Mouse (Mus musculus) forebrain, embryonic 11.5 days (tissue): Measurements from ENCODE around the gene Frat2. TPM values are rescaled to one million over a fixed set of nuclear protein-coding genes. Genes with fewer than 3 reads are reported as not detected.

ENCODE experiments used
- ATAC-seq: fragments of 200-750 bp; cut with Nextera tagmentation; replicated peaks from 2 replicates; pipeline ENCODE4 v1.8.0; 2017; ENCODE audit warnings: moderate TSS enrichment; ENCODE audit not compliant: low FRiP score
- DNase-seq: peaks from one replicate; pipeline ENCODE4 v3.0.0-alpha.2; 2017; ENCODE audit warnings: low spot score
- H3K27ac ChIP-seq: fragments of 300-500 bp; sonication (generic); 2 replicates; pipeline ENCODE4 v1.5.1; 2014; ENCODE audit warnings: low read depth, low read length
- H3K27me3 ChIP-seq: fragments of 300-500 bp; sonication (generic); 2 replicates; pipeline ENCODE4 v1.6.1; 2014; ENCODE audit warnings: mild to moderate bottlenecking, low read length, mixed read lengths; ENCODE audit not compliant: control insufficient read depth, insufficient read depth
- H3K36me3 ChIP-seq: fragments of 300-500 bp; sonication (generic); 2 replicates; pipeline ENCODE4 v1.6.1; 2014; ENCODE audit warnings: mild to moderate bottlenecking, low read length, moderate library complexity, mixed read lengths; ENCODE audit not compliant: control insufficient read depth, insufficient read depth
- H3K4me1 ChIP-seq: fragments of 300-500 bp; sonication (generic); replicated peaks from 2 replicates; pipeline ENCODE4 v1.6.1; 2014; ENCODE audit warnings: low read length, mixed read lengths; ENCODE audit not compliant: control insufficient read depth, insufficient read depth
- H3K4me2 ChIP-seq: fragments of 300-500 bp; sonication (generic); 2 replicates; pipeline ENCODE4 v1.6.1; 2014; ENCODE audit warnings: low read depth, mild to moderate bottlenecking, low read length, moderate library complexity, mixed read lengths; ENCODE audit not compliant: severe bottlenecking
- H3K4me3 ChIP-seq: fragments of 300-500 bp; sonication (generic); 2 replicates; pipeline ENCODE4 v1.5.1; 2014; ENCODE audit warnings: low read depth, low read length
- H3K9ac ChIP-seq: fragments of 300-500 bp; sonication (generic); 2 replicates; pipeline ENCODE4 v1.6.1; 2014; ENCODE audit warnings: low read length
- H3K9me3 ChIP-seq: fragments of 300-500 bp; sonication (generic); 2 replicates; pipeline ENCODE4 v1.6.1; 2016; ENCODE audit warnings: low read length, mixed read lengths; ENCODE audit not compliant: control insufficient read depth
- WGBS: fragments of 180-500 bp; shearing (Covaris S2); extraction: QIAGEN DNeasy Blood & Tissue Kit; methylation state at CpG from one replicate; pipeline ENCODE4 v1.1.7; 2014; 5-methylcytosine and 5-hydroxymethylcytosine counted together
- polyA plus RNA-seq: library from polyadenylated mRNA; unstranded; fragments of >200 nt; fragmentation: Nextera tagmentation; extraction: Ambion mirVana; gene quantifications from 2 replicates; pipeline ENCODE4 v1.2.1, GENCODE M21; 2014

Frat2 gene
- polyA plus RNA-seq, 1 experiment from 2014 or later: 10.4 TPM

GRCm38 (mm10) chr19:41831718-41832391 is 16.1 kb downstream of the Frat2 start:
- Histone ChIP-seq H3K9ac (peak overlapping the region; percentile 39), H3K4me3 (peak overlapping the region; percentile 73), H3K9me3 (no peaks in the 10 kb centered on the region), H3K4me1 (peaks cover 15% of the 10 kb centered on the region), H3K36me3 (no peaks in the 10 kb centered on the region), H3K27me3 (no peaks in the 10 kb centered on the region), H3K4me2 (peak overlapping the region; percentile 97), H3K27ac (peak overlapping the region; percentile 48; the same call in 1 of the 2 replicates)
- WGBS: 4% methylated on average over 14 of the region's 14 CpGs
- DNase-seq (peak; percentile 59), ATAC-seq (no peak)

GRCm38 (mm10) chr19:41831101-41831570 is 16.8 kb downstream of the Frat2 start:
- H3K4me1 ChIP-seq: peaks cover 15% of the 10 kb centered on the region
- peak overlapping the region; percentile 97 for H3K4me2 ChIP-seq
- WGBS: under 1% methylated on average over 19 of the region's 19 CpGs
- DNase-seq (peak; percentile 60), ATAC-seq (no peak)
- H3K27me3 ChIP-seq: no peaks in the 10 kb centered on the region
- peak overlapping the region; percentile 73 for H3K4me3 ChIP-seq
- H3K9me3 ChIP-seq: no peaks in the 10 kb centered on the region
- H3K36me3 ChIP-seq: no peaks in the 10 kb centered on the region
- H3K27ac ChIP-seq: no peak overlapping the region
- H3K9ac ChIP-seq: peak overlapping the region; percentile 72

- 1% methylated on average over 100 of the region's 112 CpGs for WGBS
- H3K36me3 ChIP-seq: no peaks in the 10 kb centered on the region
- H3K9me3 ChIP-seq: no peaks in the 10 kb centered on the region
- H3K27ac ChIP-seq: peak overlapping the region; percentile 90
- H3K4me2 ChIP-seq: peak overlapping the region; percentile 97
- peak overlapping the region; percentile 72 for H3K9ac ChIP-seq
- DNase-seq (peak; percentile 83), ATAC-seq (peak; percentile 57)
- H3K27me3 ChIP-seq: no peaks in the 10 kb centered on the region
- peak overlapping the region; percentile 73 for H3K4me3 ChIP-seq
- peaks cover 10% of the 10 kb centered on the region for H3K4me1 ChIP-seq
These were observed 17.6 kb downstream of the Frat2 start for GRCm38 (mm10) chr19:41830106-41831031.

GRCm38 (mm10) chr19:41829381-41830105 is 18.4 kb downstream of the Frat2 start, which contains the start of gene Frat1:
Gene Frat1, plus strand, starts transcription at chr19:41829970.
- 1% methylated on average over 39 of the region's 39 CpGs for WGBS

GRCm38 (mm10) chr19:41828941-41829340 is 19.0 kb downstream of the Frat2 start:
- WGBS: 75% methylated on average over 3 of the region's 3 CpGs
- DNase-seq (no peak), ATAC-seq (no peak)
- Histone ChIP-seq H3K36me3 (no peaks in the 10 kb centered on the region), H3K4me2 (peak overlapping the region; percentile 97), H3K4me1 (peaks cover 10% of the 10 kb centered on the region), H3K9ac (peak overlapping the region; percentile 29; the same call in 1 of the 2 replicates), H3K27me3 (no peaks in the 10 kb centered on the region), H3K9me3 (no peaks in the 10 kb centered on the region), H3K4me3 (peak overlapping the region; percentile 73; the same call in 1 of the 2 replicates), H3K27ac (no peak overlapping the region)

More at GRCm38 (mm10) chr19:41829381-41830105, 18.4 kb downstream of the Frat2 start, which contains the start of gene Frat1:
- peak; percentile 96 for DNase-seq
- ATAC-seq: peak; percentile 93
- Histone ChIP-seq H3K36me3 (no peaks in the 10 kb centered on the region), H3K27ac (peak within 1 kb of the TSS; percentile 90), H3K4me2 (peak within 1 kb of the TSS; percentile 97), H3K27me3 (no peaks in the 10 kb centered on the region), H3K4me3 (peak within 1 kb of the TSS; percentile 73), H3K9me3 (no peaks in the 10 kb centered on the region), H3K9ac (peak within 1 kb of the TSS; percentile 72), H3K4me1 (peaks cover 10% of the 10 kb centered on the region)

GRCm38 (mm10) chr19:41826529-41826928 is 21.4 kb downstream of the Frat2 start:
- no peak overlapping the region for H3K27ac ChIP-seq
- ATAC-seq: no peak
- no peak for DNase-seq
- H3K4me2 ChIP-seq: no peak overlapping the region
- peaks cover 1% of the 10 kb centered on the region; the same call in 1 of the 2 replicates for H3K4me1 ChIP-seq
- 91% methylated on average over 3 of the region's 3 CpGs for WGBS
- H3K4me3 ChIP-seq: no peak overlapping the region
- no peaks in the 10 kb centered on the region for H3K36me3 ChIP-seq
- H3K9ac ChIP-seq: no peak overlapping the region
- H3K9me3 ChIP-seq: no peaks in the 10 kb centered on the region
- no peaks in the 10 kb centered on the region for H3K27me3 ChIP-seq

- 87% methylated on average over 5 of the region's 5 CpGs for WGBS
These were observed 23.0 kb downstream of the Frat2 start for GRCm38 (mm10) chr19:41824950-41825349.

GRCm38 (mm10) chr19:41822589-41822988 is 25.3 kb downstream of the Frat2 start:
- no peak overlapping the region for H3K4me2 ChIP-seq
- H3K4me1 ChIP-seq: 0 out of 2 replicates have a peak, but pooled peaks cover 2% of the 10 kb centered on the region
- H3K9ac ChIP-seq: no peak overlapping the region
- no peaks in the 10 kb centered on the region for H3K9me3 ChIP-seq
- H3K36me3 ChIP-seq: no peaks in the 10 kb centered on the region
- no peaks in the 10 kb centered on the region for H3K27me3 ChIP-seq
- no peak for DNase-seq
- no peak overlapping the region for H3K27ac ChIP-seq
- 88% methylated on average over 1 of the region's 1 CpGs for WGBS
- no peak for ATAC-seq
- H3K4me3 ChIP-seq: no peak overlapping the region

More at GRCm38 (mm10) chr19:41824950-41825349, 23.0 kb downstream of the Frat2 start:
- Histone ChIP-seq H3K36me3 (no peaks in the 10 kb centered on the region), H3K4me3 (no peak overlapping the region), H3K9ac (no peak overlapping the region), H3K27me3 (no peaks in the 10 kb centered on the region), H3K27ac (no peak overlapping the region), H3K4me1 (0 out of 2 replicates have a peak, but pooled peaks cover 2% of the 10 kb centered on the region), H3K9me3 (no peaks in the 10 kb centered on the region), H3K4me2 (no peak overlapping the region)
- no peak for ATAC-seq
- DNase-seq: no peak
